8 mouse cellular contexts compared by ENCODE assay signal in the genomic region with DNA sequence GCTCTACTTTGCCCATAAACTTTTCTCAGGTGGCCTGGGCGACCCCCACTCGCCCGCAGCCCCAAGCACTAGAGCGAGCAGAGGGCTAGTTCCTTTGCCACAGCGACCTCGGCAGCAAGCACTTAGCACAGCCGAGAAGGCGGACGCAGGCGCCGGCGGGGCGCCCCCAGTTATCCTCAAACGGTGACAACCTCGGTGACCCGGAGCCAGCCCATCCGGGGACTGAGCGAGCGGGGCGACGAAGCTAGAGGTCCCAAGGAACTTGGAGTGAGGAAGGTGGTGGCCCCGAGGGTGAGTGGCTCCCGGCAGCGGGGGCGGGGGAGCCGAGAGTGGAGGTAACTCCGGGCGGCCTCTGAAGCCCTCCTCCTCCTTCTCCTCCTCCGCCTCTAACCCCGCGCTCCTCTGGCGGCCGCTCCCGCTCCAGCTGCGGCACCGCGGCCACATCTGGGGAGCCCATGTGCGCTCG. TPM values are rescaled to one million over a fixed set of nuclear protein-coding genes. Genes with fewer than 3 reads are reported as not detected.
A peak's percentile ranks its signal among the peaks of the same experiment; 100 is the strongest.
DNase-seq lines count a peak whose midpoint lies in the region; ATAC-seq and TF ChIP-seq lines count a peak whose summit lies in the region.

Ism1 (plus strand) TSS at position 370 of the 466 bp plus-strand sequence.

- WGBS in cerebellum, adult 2 months = under 1% methylated on average over 38 of the region's 39 CpGs
- 3% methylated on average over 24 of the region's 39 CpGs for WGBS in lung, postnatal 0 days

- H3K27me3 ChIP-seq in cerebellum, adult 2 months (ENCODE audit: control insufficient read depth, insufficient read depth, low read length) = no peaks in the 10 kb centered on the region
- H3K27me3 ChIP-seq in lung, postnatal 0 days (replicated peaks; ENCODE audit: insufficient read depth, low read length) = no peaks in the 10 kb centered on the region

- intact Hi-C loops in heart, postnatal 25 days (cut with DNase I) = no loop called here

- H3K4me2 ChIP-seq in lung, postnatal 0 days (replicated peaks; ENCODE audit: low read depth, low read length) = peak within 1 kb of the TSS; percentile 94

- H3K9ac ChIP-seq in lung, postnatal 0 days (replicated peaks; ENCODE audit: low read depth) = peak within 1 kb of the TSS; percentile 75

- H3K9me3 ChIP-seq in lung, postnatal 0 days (ENCODE audit: low read length) = no peaks in the 10 kb centered on the region

- no peak for TF ChIP-seq EP300 in lung, postnatal 0 days (IDR thresholded peaks at IDR 0.05)

- H3K4me1 ChIP-seq in cerebellum, adult 2 months (ENCODE audit: control insufficient read depth, insufficient read depth, low read length) = no peaks in the 10 kb centered on the region
- no peaks in the 10 kb centered on the region for H3K4me1 ChIP-seq in lung, postnatal 0 days (ENCODE audit: insufficient read depth, low read depth, low read length)

- DNase-seq in NIH3T3 (ENCODE audit: low read depth) = peak; percentile 38
- DNase-seq in cerebellum, adult 2 months = peak; percentile 56 to 74
- peak; percentile 43 for DNase-seq in forelimb bud, embryonic 11.5 days (ENCODE audit: low read depth, low spot score)
- peak; percentile 5 for DNase-seq in heart, postnatal 25 days (ENCODE audit: low spot score)
- DNase-seq in layer of hippocampus, adult 18-20 months (ENCODE audit: low spot score in 2 of 2) = peak; percentile 8 to 29
- DNase-seq in lung, postnatal 0 days (ENCODE audit: low spot score) = peak; percentile 39
- peak; percentile 13 for DNase-seq in retina, postnatal 7 days (ENCODE audit: low read depth, low spot score)
- no peak for DNase-seq in T-cell, adult 2 months (ENCODE audit: low spot score)

- TF ChIP-seq POLR2A in cerebellum, adult 2 months (IDR thresholded peaks at IDR 0.05; ENCODE audit: borderline replicate concordance, insufficient read depth, low read length) = no peak

- TF ChIP-seq CTCF in cerebellum, adult 2 months (IDR thresholded peaks at IDR 0.05; ENCODE audit: borderline replicate concordance, insufficient read depth, low read depth, low read length) = no peak
- TF ChIP-seq CTCF in lung, postnatal 0 days (IDR thresholded peaks at IDR 0.05) = no peak

- no peaks in the 10 kb centered on the region for H3K36me3 ChIP-seq in lung, postnatal 0 days (ENCODE audit: insufficient read depth, low read length)

- H3K4me3 ChIP-seq in cerebellum, adult 2 months (replicated peaks; ENCODE audit: insufficient read depth, low read depth, low read length) = peak within 1 kb of the TSS; percentile 72
- peak within 1 kb of the TSS; percentile 89 for H3K4me3 ChIP-seq in lung, postnatal 0 days (ENCODE audit: low read depth, low read length)

- peak; percentile 36 for ATAC-seq in lung, postnatal 0 days

- H3K27ac ChIP-seq in cerebellum, adult 2 months (ENCODE audit: insufficient read depth, low read length) = peak within 1 kb of the TSS; percentile 44; the same call in 1 of the 2 replicates
- H3K27ac ChIP-seq in lung, postnatal 0 days (ENCODE audit: low read length) = peak within 1 kb of the TSS; percentile 81

RNA-seq across cellular contexts. Expression of gene Ism1, which starts in this region (rescaled TPM):
- 2.0 and 2.1 TPM in 2 replicates for polyA plus RNA-seq in cerebellum, adult 2 months (2012; rRNA removed)
- under 1 TPM; 0.70 to 0.81 TPM for total RNA-seq in heart, postnatal 25 days (2021)
- total RNA-seq in layer of hippocampus, adult 18-20 months (2021) = 1 to 10 TPM; 5.6 to 6.5 TPM
- 14.5 and 15.1 TPM in 2 replicates for polyA plus RNA-seq in lung, postnatal 0 days (2015; fragmentation: Nextera tagmentation; extraction: Ambion mirVana)

Comparison
In these comparisons a context has a peak if more than half of its experiments do, and no peak if none do; other contexts are left out.
1. Peak in DNase-seq in heart, postnatal 25 days; RNA of the gene not detected or under 1 TPM.